Mouse (Mus musculus) midbrain, embryonic 11.5 days (tissue): ENCODE measurements around the gene Nkx2-4. TPM values are rescaled to one million over a fixed set of nuclear protein-coding genes. Genes with fewer than 3 reads are reported as not detected.

Experiments used
- polyA plus RNA-seq: library from polyadenylated mRNA; unstranded; fragments of >200 nt; fragmentation: Nextera tagmentation; extraction: Ambion mirVana; gene quantifications from 2 replicates; pipeline ENCODE4 v1.2.1, GENCODE M21; 2014

The Nkx2-4 gene
- polyA plus RNA-seq, 1 experiment from 2014 or later, result 4.3 TPM

Other genes starting within 250 kb of the Nkx2-4 start
- 37.4 and 38.0 TPM in 2 replicates for gene Kiz, start 229.6 kb downstream of the Nkx2-4 start, polyA plus RNA-seq
- gene Xrn2, start 72.4 kb downstream of the Nkx2-4 start, polyA plus RNA-seq, result 113 and 131 TPM in 2 replicates
- gene Nkx2-2, start 108.8 kb upstream of the Nkx2-4 start, polyA plus RNA-seq, result 14.7 and 16.8 TPM in 2 replicates